Mouse (Mus musculus) embryo, embryonic 10 days (tissue): ENCODE results near the gene Dusp11.
A peak's percentile ranks its signal among the peaks of the same experiment; 100 is the strongest.
"Not testable (repeated sequence)": the region's sequence is repeated elsewhere in the genome, so short reads cannot be mapped to it uniquely, and the experiment has no call there.

ENCODE experiments used
- DNase-seq: peaks from one replicate; pipeline ENCODE4 v3.0.0-alpha.2; 2015; ENCODE audit warnings: low spot score

Gene Dusp11

DNA sequence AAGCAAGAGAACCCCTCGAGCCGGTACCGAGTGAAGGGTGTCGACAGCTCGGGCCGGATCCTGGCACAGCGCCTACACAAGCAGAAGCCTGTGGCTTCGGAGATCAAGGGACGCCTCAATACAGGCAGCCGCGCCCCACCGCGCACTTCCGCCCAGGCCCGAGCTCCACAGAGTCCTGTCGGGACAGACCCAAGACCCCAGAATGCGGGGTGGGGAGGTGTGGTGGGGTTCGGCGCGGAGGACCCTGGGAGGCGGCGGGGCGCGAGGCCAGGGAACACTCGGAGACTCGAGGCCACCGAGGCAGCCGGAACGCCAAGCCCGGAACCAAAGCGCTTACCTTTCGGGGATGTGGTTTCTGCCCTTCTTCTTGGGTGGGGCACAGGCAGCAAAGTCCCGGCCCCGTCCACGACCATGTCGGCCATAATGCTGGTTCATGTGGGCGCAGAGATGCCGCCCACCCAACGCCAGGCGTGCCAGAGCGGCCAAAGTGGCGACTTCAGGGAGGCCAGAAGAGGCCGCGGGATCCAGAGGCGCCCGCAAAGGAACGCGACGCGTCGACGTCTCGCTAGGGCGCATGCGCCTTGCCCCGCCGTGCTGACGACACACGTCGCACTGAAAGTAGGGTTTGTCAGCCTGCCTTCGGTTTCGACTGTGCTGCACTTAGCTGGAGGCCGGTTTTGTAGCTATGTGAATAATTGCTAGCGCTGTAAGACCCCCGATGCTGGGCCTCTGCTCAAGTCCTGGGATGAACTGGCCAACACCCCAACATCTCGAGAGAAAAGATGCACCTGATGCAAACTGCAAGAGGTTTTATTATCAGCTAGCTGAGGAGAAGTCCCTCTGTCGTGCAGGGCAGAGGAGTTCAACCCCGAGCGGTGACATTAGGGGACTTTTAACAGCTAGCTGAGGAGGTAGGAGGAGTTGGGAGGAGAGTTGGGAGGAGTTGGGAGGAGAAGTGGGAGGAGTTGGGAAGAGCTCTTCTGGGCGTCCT, at the start of gene Dusp11:
Gene Dusp11, minus strand, starts transcription at position 567 of the 991 bp plus-strand sequence.
- peak; percentile 99 for DNase-seq

DNA sequence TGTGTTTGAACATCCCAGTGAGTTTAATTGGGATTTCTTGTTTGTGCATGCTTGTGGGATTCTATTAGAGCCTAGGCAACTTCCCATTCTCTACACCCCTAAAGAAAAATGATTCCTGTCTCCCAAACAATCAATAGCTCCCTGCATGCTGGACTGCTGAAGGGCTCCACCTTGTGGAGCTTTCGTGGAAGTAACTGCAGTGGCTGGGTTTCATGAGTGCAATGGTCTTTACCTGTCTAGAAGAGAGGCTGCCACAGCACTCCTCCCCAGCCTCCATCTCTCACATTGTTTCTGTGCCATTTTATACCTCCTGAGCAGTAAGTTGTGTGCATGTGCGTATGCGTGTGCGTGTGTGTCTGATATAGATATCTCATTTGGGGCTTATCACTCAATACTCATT, 48.5 kb upstream of the Dusp11 start:
- DNase-seq = peak; percentile 58

DNA sequence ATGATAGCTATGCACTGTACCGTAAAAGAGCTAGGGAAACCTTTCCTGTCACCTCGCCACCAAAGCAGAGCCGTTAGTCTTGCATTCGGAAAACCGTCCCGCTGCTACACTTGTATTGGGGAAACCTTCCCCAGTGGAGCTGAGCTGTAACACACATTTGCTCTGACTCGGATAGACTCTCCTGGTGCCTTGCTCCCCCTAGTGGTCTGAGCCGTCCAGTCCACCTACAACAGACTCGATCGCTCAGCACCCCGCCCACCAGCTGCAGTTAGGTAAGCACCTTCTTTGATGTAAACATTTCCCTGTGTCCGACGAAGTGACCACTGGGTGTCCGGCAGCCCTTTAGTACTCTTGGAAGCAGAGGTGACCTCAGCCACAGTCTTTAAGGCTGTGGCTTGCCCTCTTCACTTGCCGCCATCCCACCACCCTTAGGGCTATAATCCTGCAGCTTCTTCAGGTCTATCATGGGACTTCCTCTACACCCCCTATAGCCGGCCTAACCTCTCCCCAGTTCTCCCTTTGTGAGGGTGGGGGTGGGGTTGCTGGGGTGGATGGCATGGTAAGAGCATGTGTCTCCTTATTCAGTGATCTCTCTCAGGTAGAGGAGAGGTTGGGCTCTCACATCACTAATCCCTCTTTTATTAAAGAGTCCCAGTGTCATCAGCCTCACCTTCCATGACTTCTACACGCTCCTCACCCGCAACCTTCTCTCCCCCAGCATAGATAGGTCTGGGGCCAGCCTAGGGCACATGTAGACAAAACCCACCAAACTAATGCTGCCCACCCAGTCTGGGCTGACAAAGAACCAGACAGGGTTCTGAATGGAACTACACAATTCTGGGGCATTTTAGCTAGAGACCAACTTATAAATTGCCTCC, 43.0 kb upstream of the Dusp11 start:
- peak; percentile 94 for DNase-seq

- DNase-seq = no peak
Measured at GRCm38 (mm10) chr6:86003405-86003925, 42.0 kb upstream of the Dusp11 start.

- not testable (repeated sequence) for DNase-seq
Measured at GRCm38 (mm10) chr6:85990774-85991173, 29.3 kb upstream of the Dusp11 start.

DNA sequence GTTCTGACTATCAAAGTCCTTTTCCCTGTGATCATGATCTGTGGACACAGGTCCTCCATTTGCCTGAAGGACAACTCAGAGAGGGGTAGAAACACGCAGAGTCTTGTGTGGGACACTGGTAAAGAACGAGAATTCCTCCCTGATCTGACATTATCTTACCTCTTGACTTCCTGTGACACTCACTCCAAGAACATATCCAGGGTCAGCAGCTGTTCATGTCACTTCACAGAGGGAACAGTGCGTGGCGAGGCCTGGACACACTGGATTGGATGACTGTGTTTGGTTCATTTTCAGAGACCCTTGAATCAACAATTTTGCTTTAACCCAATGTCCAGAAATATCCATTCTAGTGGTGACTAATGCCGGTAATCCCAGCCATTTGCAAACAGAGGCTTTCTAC, 28.1 kb upstream of the Dusp11 start:
- DNase-seq = not testable (repeated sequence)

DNA sequence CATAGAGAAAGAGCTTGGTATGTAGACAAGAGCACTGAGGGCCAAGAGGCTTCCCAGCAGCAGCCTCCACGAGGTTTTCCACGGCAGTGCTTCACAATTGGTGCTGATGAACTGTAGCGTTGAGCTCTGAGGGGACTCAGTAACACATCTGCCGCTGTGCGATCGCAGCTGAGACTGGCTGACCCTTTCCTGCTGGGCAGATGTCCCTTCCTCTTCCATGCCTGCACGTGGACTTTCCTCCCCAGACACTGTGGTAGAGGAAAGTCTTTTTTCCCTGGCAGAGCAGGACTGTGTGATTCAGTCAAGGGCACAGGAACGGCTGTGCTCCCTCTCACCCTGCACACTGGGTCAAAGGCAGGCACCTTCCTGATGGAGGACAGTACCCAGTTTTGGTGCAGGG, 22.9 kb upstream of the Dusp11 start:
- DNase-seq = no peak

- DNase-seq = not testable (repeated sequence)
Measured at GRCm38 (mm10) chr6:85978736-85979135, 17.3 kb upstream of the Dusp11 start.

GRCm38 (mm10) chr6:85976242-85976641, 14.8 kb upstream of the Dusp11 start:
- DNase-seq = no peak

DNA sequence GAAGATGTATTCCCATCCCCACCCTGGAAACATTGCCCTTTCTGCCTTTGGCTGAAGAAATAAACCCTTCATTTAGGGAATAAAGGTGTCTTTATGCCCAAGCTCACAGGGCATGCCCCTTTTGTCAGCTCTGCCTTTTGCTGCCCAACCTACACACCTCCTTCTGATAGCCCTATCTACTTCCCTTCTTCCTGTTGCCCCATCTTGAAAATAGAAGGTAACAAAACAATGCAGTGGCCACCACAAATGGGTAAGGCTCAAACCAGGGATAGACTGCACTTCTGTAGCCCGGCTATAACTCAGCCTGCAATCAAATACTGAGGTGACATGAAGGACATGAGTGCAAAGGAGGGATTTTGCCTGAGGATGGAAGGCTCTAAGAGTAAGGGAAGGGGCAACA, 14.3 kb upstream of the Dusp11 start:
- no peak for DNase-seq

GRCm38 (mm10) chr6:85974941-85975617, 13.6 kb upstream of the Dusp11 start:
- DNase-seq = no peak

- no peak for DNase-seq
Measured at GRCm38 (mm10) chr6:85973336-85973735, 11.9 kb upstream of the Dusp11 start.

DNA sequence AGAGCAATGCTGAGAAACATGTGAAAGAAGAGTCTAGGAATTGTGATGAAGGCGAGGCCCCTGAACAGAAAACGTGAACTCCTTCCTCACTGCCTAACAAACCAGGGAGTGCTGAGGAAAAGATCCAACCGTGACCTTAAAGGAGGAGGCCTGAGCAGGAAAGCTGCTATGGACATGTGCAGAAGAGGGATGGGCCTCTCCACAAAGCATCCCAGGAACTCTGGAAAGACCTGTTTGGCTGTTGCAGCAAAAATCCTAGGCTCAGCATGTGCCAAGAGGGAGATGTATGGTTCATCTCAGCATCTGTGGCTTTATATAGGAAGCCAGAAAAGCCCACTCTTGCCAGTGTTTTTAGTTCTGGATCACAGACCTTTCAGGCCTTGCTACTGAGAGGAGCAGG, 11.2 kb upstream of the Dusp11 start:
- DNase-seq = no peak

DNA sequence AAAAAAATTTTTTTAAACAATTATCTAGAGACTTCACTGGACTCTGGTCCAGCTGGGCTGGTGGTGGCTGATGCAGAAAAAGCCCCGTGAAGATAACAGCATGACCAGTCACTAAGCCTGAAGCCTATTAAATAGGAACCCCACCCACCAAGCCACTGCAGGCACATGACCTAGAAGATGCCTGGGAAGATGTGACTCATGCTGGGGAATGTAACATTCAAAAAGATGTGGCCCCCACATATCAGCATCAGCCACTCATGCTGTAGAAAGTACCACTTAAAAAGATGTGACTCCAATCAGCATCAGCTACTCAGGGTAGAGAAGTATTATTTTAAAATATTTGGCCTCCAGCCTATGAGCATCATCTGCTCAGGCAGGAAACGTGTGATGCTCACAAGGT, 8.4 kb upstream of the Dusp11 start:
- no peak for DNase-seq

DNA sequence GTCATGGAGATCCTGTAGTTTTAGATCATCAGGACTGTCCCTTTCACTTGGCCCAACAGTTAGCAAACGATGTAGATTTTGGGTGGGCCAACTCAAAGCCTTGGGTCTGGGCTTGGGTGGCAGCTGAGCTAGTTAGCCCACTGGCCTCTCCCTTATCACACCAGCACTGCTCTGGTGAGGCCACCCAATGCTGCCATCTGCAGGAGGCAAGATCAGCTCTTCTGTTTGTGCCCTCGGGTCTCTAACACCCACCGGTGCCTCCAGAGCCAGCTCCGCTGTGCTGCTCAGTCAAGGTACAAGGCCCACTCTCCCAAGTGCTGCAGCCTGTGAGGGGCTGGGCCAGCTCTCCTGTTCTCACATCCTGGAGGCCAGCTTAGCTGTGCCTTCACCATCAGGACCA, 5.2 kb upstream of the Dusp11 start:
- DNase-seq = no peak

GRCm38 (mm10) chr6:85966081-85966480, 4.6 kb upstream of the Dusp11 start:
- DNase-seq = not testable (repeated sequence)

GRCm38 (mm10) chr6:85957581-85957980, 3.9 kb downstream of the Dusp11 start:
- no peak for DNase-seq

DNA sequence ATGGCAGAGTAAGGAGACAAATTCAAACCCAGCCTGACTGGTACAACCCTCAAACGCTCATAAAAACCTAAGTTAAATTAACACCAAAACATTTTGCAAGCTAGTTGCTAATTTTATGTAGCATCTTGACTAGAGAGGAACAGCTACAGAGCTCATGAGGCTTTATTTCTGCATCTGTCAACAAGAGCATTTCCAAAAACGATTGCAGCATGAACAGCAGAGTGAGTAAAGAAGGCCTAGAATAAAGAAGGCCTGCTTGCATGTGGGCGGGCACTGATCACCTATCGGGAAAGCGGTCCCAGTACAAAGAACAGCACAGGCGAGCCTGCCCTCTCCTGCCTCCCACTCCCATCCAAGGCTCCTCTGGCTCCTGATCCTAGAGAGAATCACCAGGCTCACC, 12.9 kb downstream of the Dusp11 start:
- no peak for DNase-seq

- DNase-seq = no peak
Measured at GRCm38 (mm10) chr6:85942469-85942868, 19.0 kb downstream of the Dusp11 start.

DNA sequence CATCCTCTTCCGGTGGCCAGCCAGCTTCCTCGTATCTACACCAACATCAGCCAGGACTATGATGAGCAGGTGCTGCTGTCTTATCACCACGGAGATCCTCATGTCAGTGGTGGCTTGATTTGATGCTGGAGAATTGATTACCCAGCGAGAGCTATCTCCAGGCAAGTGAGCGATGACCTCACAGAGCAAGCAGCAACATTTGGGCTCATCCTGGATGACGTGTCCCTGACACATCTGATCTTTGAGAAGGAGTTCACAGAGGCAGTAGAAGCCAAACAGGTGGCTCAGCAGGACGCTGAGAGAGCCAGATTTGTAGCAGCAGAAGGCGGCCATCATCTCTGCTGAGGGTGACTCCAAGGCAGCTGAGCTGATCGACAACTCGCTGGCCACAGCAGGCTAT, 22.8 kb downstream of the Dusp11 start:
- no peak for DNase-seq

- peak; percentile 76 for DNase-seq
Measured at GRCm38 (mm10) chr6:85936508-85937465, 24.7 kb downstream of the Dusp11 start.
